Mouse (Mus musculus) natural killer cell, adult 2 months (primary cell): ENCODE data around the gene Cux2.
A peak's percentile ranks its signal among the peaks of the same experiment; 100 is the strongest.

Source experiments
- DNase-seq, 2 experiments: peaks; one replicate each; pipeline ENCODE4 v3.0.0; 2022; ENCODE audit warnings: low spot score in 2 of 2

Gene Cux2

DNA sequence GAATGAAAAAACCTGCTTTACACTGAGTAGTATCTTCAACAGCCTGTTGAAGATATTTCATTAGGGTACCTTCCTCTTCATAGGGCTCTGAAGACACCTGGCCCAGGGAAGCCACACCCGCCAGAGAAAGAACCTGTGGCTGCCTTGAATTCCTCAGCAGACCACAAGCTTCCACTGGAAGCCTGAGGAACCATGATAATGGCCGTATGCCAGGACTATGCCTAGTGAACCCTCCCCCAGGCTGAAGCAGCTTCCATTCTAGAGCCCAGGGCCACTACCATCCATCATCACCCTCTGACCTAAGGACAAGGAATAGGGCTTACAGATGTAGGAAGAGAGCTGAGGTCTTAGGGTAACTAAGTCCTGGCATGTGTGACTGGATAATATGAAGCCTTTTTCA, 229.7 kb downstream of the Cux2 start:
- no peak for DNase-seq

DNA sequence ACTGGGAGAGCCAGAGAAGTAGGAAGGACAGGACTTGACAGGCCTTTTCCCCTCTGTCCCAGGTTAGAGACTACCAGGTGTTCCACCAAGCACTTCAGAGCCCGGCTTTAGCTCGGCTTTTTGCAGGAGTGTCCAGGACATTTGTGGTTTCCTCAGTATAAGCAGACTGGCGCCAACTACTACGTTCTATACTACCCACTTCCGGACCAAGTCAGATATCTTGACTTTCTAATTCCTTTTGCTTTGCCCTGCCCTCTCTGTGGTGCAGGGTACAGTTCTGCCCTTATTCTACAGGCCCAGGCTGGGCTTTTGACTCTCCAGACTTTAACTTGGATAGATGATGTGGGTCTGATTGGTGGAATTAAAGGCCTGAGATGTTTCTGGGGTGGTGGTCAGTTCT, 230.3 kb downstream of the Cux2 start:
- DNase-seq: no peak

DNA sequence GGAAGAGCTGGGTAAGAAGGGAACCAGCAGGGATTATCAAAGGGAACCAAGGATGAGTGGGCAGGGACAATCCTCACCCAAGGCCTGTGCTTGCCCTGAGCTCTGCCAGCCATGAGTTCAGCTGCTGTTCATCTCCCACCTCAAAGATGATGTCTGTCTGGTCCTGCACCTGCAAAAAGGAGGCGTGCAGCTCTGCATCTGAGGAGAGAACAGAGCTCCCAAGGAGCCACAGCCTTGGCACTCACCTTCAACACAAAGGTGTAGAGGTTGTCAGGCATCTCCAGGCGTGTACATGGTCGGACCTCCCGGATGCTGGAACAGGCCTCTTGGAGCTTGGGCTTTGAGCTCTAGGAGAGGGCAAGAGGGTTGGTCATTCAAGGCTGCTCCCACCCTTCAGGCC, 231.0 kb downstream of the Cux2 start:
- no peak for DNase-seq

DNA sequence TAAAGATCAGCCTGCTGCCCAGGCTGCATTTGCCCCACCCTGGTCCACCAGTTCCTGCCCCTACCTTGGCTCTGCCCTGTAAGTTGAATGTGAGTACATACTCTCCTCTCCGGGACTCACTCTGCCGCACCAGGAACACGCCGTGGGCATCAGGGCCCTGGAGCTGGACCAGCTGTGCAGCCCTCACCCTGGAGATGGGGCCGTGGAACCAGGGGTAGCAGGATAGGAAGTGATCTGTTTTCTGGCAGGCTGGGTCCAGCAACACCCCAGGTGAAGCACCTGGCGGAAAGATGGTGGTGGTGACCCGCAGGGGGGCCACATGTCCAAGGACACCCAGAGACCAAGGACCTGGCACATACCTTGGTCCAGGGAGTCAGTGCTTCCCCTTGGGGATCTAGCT, 231.5 kb downstream of the Cux2 start:
- no peak for DNase-seq

DNA sequence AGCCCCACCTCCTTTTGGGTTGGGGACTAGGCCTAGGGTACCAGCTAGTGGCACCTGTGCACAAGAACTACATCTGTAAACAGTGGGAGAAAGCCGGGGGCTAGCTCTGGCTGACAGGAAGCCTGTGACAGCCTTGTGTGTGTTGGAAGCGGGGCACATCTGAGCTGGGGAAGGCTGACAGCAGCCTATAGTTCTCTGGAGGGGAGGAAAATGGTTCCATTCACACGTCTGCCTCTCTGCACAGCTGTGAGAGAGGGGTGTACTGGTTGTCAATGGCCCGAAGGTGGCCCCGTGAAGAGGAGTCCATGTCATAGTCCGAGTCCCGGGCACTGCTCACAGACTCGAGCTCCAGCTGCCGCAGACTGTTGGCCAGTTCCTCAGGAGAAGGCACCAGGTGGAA, 232.4 kb downstream of the Cux2 start:
- no peak for DNase-seq

DNA sequence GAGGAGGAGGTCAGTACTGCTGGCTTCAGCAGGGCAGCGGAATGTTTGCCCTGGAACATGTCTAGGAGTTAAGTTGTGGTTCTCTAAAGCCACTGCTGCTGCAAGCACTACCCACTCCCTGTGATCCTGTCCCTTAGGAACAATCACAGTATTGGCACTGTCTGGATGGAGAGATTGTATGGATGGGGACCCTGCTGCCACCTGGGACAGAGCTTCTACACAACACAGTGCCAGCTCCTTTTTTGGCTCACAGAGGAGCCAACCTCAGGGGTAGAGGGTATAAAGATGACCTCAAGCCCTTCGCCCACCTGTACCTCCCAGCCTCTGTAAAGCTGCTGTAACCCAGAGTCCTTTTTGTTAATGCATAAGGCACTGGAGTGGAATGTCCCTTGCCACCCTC, 233.3 kb downstream of the Cux2 start:
- DNase-seq: no peak

DNA sequence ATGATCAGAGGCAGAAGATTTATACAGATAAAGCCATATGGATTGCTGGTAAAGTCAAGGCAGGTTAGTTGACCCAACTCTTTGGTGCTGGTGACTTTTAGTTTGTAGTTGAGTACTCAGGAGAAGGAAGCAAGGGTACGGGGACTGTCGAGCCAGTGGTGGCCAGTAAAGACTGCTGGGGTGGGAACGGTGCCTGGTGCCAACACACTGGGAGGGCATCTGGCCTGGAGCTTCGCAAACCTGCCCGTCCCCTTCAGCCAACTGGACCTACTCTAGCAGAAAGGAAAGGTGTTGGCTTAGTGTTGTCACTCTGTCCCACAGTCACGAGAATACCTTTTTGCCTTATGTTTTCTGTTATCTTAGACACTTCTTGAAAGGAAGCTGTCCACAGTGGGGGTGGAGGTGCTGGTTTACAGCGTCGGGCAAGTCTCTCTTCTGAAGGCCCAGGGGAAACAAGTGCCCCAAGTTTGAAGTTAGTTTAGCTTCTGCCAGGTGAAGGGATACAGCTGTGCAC, 234.0 kb downstream of the Cux2 start:
- DNase-seq: no peak

DNA sequence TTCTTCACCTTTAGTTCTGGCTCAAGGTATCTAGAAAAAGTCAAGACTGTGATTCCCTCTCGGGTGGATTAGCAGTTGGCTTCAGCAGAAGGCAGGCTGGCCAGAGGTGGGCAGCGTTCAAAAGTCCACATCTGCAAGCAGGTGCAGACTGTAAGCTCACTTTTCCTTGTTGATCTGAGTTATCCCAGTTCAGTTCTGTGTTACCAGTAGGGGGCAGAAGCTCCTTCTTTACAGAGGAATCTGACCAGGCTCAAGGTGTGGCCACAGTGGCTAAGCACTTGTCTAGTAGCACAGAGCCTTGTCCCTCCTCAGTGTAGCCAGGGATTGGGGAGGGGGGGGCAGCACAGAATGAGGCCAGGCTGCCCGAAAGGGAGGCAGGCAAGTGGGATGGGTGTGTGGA, 234.8 kb downstream of the Cux2 start:
- DNase-seq: peak; percentile 55 to 68

DNA sequence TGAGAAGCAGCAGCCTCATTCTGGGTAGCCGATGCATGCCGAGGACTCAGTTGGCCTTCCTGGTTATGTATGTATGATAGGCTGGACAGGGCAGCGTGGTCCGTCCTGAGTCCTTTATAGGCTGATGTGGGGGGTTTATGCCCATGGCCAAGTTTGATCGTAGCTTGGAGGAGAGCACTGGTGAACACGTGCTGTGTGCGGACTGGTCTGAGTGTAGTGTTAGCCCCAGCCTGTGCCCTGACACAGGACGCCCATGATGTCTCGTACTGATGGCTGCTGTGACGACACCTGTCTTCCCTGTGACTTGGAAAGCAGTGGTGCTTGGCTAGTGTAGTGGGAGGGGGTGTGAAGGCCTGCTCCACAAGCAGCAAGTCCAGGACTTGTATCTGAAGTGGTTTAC, 236.2 kb downstream of the Cux2 start:
- no peak for DNase-seq

DNA sequence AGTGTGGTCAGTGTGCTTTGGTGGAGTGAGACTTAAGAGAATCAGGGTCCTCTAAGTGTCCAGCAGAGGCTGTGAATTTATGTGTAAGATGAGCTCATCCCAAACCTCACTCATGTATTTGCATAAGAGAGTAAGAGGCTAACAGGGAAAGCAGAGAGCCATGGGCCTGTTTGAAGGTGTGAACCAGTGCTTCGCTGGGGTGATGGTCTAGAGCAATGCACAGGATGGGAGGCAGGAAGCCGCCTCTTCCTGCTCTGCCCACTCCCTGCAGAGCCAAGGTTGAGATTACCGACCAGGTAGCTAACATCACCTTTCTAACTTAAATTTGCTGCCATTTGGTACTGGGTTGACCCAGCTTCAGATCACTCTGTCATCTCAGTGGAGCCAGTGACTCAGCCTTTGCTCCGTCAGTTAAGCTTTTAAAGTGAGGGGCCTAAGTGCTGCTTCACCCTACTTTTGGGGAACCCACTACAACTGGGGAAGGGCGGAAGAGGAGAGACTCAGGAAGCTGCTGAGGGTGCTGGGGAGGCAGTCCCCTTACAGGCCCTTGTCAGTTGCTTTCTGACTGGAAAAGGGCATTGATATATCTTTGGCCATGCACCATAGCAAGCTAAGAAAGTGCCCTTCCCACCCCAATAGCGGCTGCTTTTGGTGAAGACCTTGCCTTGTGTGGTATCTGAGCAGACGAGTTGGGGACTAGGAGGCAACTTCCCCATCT, 237.2 kb downstream of the Cux2 start:
- no peak for DNase-seq

DNA sequence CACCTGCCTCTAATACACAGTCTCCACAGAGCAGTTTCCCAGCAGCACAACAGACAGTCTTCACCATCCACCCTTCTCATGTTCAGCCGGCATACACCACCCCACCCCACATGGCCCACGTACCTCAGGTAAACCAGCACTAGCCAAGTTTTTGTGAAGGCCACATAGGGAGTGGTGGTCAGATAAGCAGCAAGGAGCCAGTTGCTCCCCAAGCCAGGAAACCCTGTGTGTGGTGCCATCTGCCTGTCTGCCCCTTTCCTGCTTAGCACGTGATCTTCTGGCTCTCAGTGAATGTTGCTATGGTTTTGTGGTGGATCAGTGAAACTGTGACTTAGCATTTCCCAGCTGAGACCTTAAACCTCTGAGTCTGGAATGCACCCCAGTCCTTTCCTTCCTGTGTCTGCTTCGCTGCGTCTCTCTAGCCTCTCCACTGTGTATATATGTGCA, 238.4 kb downstream of the Cux2 start:
- no peak for DNase-seq

DNA sequence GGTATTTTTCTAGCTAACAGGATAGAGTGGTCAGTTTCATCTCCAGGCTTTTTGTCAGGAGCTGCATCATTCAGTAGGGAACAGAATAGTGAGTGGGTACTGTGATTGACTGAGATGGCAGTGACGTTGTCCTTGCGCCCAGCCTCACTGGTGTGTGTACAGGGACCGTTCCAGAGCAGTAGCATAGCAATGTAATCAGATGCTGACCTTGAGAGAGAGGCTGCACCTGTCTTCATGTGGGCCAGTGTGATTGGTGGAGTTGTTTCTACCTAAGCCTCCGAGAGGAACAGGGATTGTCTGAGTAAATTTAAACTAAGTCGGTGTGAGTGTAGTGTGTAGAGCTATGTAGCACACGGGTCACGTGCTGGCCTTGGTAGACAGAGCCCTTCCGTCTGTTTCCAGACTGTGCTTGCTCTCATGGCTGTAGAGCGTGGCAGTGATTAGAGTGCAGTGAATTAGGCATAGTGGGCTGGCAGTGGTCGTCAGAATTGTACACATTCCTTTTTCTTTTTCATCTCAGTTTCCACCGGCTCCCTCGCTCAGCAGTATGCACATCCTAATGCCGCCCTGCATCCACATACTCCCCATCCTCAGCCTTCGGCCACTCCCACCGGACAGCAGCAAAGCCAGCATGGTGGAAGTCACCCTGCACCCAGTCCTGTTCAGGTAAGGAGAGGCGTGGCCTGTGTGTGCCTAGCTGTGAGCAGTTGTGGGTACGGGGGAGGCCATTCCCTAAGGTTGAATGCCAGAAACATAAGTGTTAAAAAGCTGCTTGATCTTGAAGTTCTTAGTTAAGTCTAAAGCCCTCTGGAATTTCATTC, 239.4 kb downstream of the Cux2 start:
- no peak for DNase-seq

DNA sequence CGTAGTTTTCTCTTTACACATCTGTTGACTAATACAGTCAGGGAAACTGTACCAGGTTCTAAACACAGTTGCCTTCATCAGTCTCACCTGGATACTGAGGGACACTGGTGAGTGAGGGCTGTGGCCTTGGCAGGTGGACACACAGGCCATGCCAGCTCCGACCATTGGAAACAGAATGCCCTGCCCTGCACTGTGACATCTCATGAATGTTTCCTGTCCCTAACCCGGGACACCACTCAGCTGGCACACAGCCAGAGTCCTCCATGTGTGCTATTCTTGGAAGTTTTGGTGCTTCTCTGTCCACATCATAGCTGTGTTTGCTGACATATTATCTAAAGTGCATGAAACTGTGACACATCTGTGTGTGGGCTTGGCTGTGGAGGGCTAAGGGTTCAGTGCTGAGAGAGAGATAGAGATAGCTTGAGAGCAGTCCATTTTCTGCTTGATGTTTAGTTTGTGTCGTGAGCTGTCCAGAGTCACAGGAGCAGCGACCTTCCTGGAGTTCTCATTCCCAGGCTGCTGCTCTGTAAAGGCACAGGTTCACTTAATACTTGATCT, 240.2 kb downstream of the Cux2 start:
- DNase-seq: no peak

DNA sequence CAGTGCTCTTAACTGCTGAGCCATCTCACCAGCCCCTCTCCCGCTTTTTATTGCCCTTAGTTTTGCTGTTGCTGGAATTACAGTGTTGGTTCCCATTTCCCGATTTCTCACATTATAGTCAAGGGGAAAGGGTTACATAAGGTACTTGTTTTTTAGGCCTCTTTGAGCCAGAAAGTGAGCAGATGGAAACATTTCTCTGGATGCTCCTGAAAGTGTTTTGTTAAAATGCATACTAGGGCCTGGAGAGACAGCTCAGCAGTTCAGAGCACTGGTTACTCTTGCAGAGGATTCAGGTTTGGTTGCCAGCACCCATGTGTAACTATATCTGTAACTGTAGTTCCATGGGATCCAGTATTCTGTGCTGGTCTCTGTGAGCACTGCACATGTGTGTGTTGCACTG, 241.7 kb downstream of the Cux2 start:
- DNase-seq: no peak

DNA sequence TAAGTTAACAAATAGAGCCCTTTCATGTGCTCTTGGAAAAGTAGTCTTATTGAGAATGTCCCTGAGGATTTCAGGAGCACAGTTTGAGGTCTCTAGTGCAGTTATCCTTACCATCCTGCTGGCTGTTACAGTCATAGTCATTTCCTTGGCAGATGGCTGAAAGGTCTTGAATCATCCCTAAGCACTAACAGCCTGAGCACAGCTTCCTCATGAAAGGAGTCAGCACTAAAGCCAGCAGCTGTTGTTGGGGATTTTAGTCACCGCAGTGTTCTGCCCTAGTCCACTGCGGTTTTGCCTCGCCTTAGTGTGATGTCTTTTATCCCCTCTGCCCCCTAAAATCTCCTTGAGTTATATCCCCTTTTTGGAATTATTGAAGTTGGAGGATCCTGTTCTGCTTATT, 242.7 kb downstream of the Cux2 start:
- no peak for DNase-seq
